Mouse (Mus musculus): ENCODE data around the gene Ltc4s. TPM values are rescaled to one million over a fixed set of nuclear protein-coding genes. Genes with fewer than 3 reads are reported as not detected.
A peak's percentile ranks its signal among the peaks of the same experiment; 100 is the strongest.

Gene Ltc4s
- polyA plus RNA-seq, 1 experiment from 2014 or later: 2.1 TPM

GRCm38 (mm10) chr11:50201590-50201989, 36.8 kb downstream of the Ltc4s start:
- ATAC-seq (ENCODE audit: insufficient read depth) (no peak), DNase-seq (no peak)
- H3K9me3 ChIP-seq (ENCODE audit: low read depth, low read length): no peaks in the 10 kb centered on the region
- no peak overlapping the region for H3K27ac ChIP-seq (ENCODE audit: low read depth)
- H3K4me2 ChIP-seq: no peak overlapping the region
- no peaks in the 10 kb centered on the region for H3K27me3 ChIP-seq (ENCODE audit: insufficient read depth, low read length)
- TF ChIP-seq CTCF (IDR thresholded peaks at IDR 0.05; ENCODE audit: low read depth): no peak
- H3K4me1 ChIP-seq (ENCODE audit: insufficient read depth): no peaks in the 10 kb centered on the region
- no peak overlapping the region for H3K9ac ChIP-seq
- WGBS: 93% methylated on average over 3 of the region's 3 CpGs
- peaks cover 86% of the 10 kb centered on the region for H3K36me3 ChIP-seq (ENCODE audit: insufficient read depth)
- H3K4me3 ChIP-seq (ENCODE audit: low read depth, low read length): no peak overlapping the region

GRCm38 (mm10) chr11:50200613-50201012, 37.8 kb downstream of the Ltc4s start:
- ATAC-seq (ENCODE audit: insufficient read depth) (peak; percentile 33; the same call in 1 of the 2 replicates), DNase-seq (peak; percentile 77)
- TF ChIP-seq CTCF (IDR thresholded peaks at IDR 0.05; ENCODE audit: low read depth): no peak
- no peaks in the 10 kb centered on the region for H3K27me3 ChIP-seq (ENCODE audit: insufficient read depth, low read length)
- H3K9me3 ChIP-seq (ENCODE audit: low read depth, low read length): no peaks in the 10 kb centered on the region
- H3K4me2 ChIP-seq: no peak overlapping the region
- H3K9ac ChIP-seq: no peak overlapping the region
- no peaks in the 10 kb centered on the region for H3K4me1 ChIP-seq (ENCODE audit: insufficient read depth)
- no peak overlapping the region for H3K4me3 ChIP-seq (ENCODE audit: low read depth, low read length)
- no peak overlapping the region for H3K27ac ChIP-seq (ENCODE audit: low read depth)
- 56% methylated on average over 8 of the region's 8 CpGs for WGBS
- H3K36me3 ChIP-seq (ENCODE audit: insufficient read depth): peaks cover 76% of the 10 kb centered on the region

GRCm38 (mm10) chr11:50198916-50199315, 39.5 kb downstream of the Ltc4s start:
- ATAC-seq (ENCODE audit: insufficient read depth) (no peak), DNase-seq (no peak)
- H3K4me3 ChIP-seq (ENCODE audit: low read depth, low read length): no peak overlapping the region
- no peak for TF ChIP-seq CTCF (IDR thresholded peaks at IDR 0.05; ENCODE audit: low read depth)
- no peaks in the 10 kb centered on the region for H3K27me3 ChIP-seq (ENCODE audit: insufficient read depth, low read length)
- H3K4me1 ChIP-seq (ENCODE audit: insufficient read depth): no peaks in the 10 kb centered on the region
- H3K4me2 ChIP-seq: no peak overlapping the region
- no peak overlapping the region for H3K9ac ChIP-seq
- H3K9me3 ChIP-seq (ENCODE audit: low read depth, low read length): no peaks in the 10 kb centered on the region
- no peak overlapping the region for H3K27ac ChIP-seq (ENCODE audit: low read depth)
- 87% methylated on average over 2 of the region's 2 CpGs for whole genome bisulfite sequencing
- H3K36me3 ChIP-seq (ENCODE audit: insufficient read depth): peaks cover 59% of the 10 kb centered on the region

GRCm38 (mm10) chr11:50198219-50198846, 40.1 kb downstream of the Ltc4s start:
- H3K36me3 ChIP-seq (ENCODE audit: insufficient read depth): peaks cover 53% of the 10 kb centered on the region

GRCm38 (mm10) chr11:50197500-50197899, 40.9 kb downstream of the Ltc4s start:
- no peak overlapping the region for H3K4me2 ChIP-seq
- H3K36me3 ChIP-seq (ENCODE audit: insufficient read depth): peaks cover 45% of the 10 kb centered on the region
- H3K27me3 ChIP-seq (ENCODE audit: insufficient read depth, low read length): no peaks in the 10 kb centered on the region
- no peak overlapping the region for H3K27ac ChIP-seq (ENCODE audit: low read depth)
- ATAC-seq (ENCODE audit: insufficient read depth) (no peak), DNase-seq (no peak)
- no peaks in the 10 kb centered on the region for H3K9me3 ChIP-seq (ENCODE audit: low read depth, low read length)
- TF ChIP-seq CTCF (IDR thresholded peaks at IDR 0.05; ENCODE audit: low read depth): no peak
- H3K4me1 ChIP-seq (ENCODE audit: insufficient read depth): no peaks in the 10 kb centered on the region
- no peak overlapping the region for H3K9ac ChIP-seq
- 81% methylated on average over 4 of the region's 4 CpGs for WGBS
- no peak overlapping the region for H3K4me3 ChIP-seq (ENCODE audit: low read depth, low read length)

More at GRCm38 (mm10) chr11:50198219-50198846, 40.1 kb downstream of the Ltc4s start:
- no peaks in the 10 kb centered on the region for H3K27me3 ChIP-seq (ENCODE audit: insufficient read depth, low read length)
- DNase-seq (no peak), ATAC-seq (ENCODE audit: insufficient read depth) (no peak)
- H3K4me2 ChIP-seq: no peak overlapping the region
- no peaks in the 10 kb centered on the region for H3K4me1 ChIP-seq (ENCODE audit: insufficient read depth)
- no peaks in the 10 kb centered on the region for H3K9me3 ChIP-seq (ENCODE audit: low read depth, low read length)
- TF ChIP-seq CTCF (IDR thresholded peaks at IDR 0.05; ENCODE audit: low read depth): no peak
- H3K4me3 ChIP-seq (ENCODE audit: low read depth, low read length): no peak overlapping the region
- WGBS: 86% methylated on average over 4 of the region's 5 CpGs
- no peak overlapping the region for H3K27ac ChIP-seq (ENCODE audit: low read depth)
- no peak overlapping the region for H3K9ac ChIP-seq

GRCm38 (mm10) chr11:50194793-50195192, 43.6 kb downstream of the Ltc4s start:
- DNase-seq (no peak), ATAC-seq (ENCODE audit: insufficient read depth) (no peak)
- Histone ChIP-seq H3K27me3 (ENCODE audit: insufficient read depth, low read length) (no peaks in the 10 kb centered on the region), H3K4me1 (ENCODE audit: insufficient read depth) (no peaks in the 10 kb centered on the region), H3K9ac (no peak overlapping the region), H3K9me3 (ENCODE audit: low read depth, low read length) (no peaks in the 10 kb centered on the region), H3K4me3 (ENCODE audit: low read depth, low read length) (no peak overlapping the region), H3K27ac (ENCODE audit: low read depth) (no peak overlapping the region), H3K4me2 (no peak overlapping the region), H3K36me3 (ENCODE audit: insufficient read depth) (peaks cover 18% of the 10 kb centered on the region)
- 62% methylated on average over 4 of the region's 4 CpGs for WGBS
- no peak for TF ChIP-seq CTCF (IDR thresholded peaks at IDR 0.05; ENCODE audit: low read depth)

GRCm38 (mm10) chr11:50194070-50194469, 44.3 kb downstream of the Ltc4s start:
- Histone ChIP-seq H3K27ac (ENCODE audit: low read depth) (no peak overlapping the region), H3K27me3 (ENCODE audit: insufficient read depth, low read length) (no peaks in the 10 kb centered on the region), H3K36me3 (ENCODE audit: insufficient read depth) (peaks cover 11% of the 10 kb centered on the region), H3K9me3 (ENCODE audit: low read depth, low read length) (no peaks in the 10 kb centered on the region), H3K9ac (no peak overlapping the region), H3K4me1 (ENCODE audit: insufficient read depth) (no peaks in the 10 kb centered on the region), H3K4me2 (no peak overlapping the region), H3K4me3 (ENCODE audit: low read depth, low read length) (no peak overlapping the region)
- ATAC-seq (ENCODE audit: insufficient read depth) (no peak), DNase-seq (no peak)
- TF ChIP-seq CTCF (IDR thresholded peaks at IDR 0.05; ENCODE audit: low read depth): no peak
- WGBS: 66% methylated on average over 7 of the region's 7 CpGs

All from lung, embryonic 14.5 days (tissue).